Mouse (Mus musculus): Measurements from ENCODE around the gene Cyp17a1. TPM values are rescaled to one million over a fixed set of nuclear protein-coding genes. Genes with fewer than 3 reads are reported as not detected.

Cyp17a1 gene
- polyA plus RNA-seq, 1 experiment = not detected

DNA sequence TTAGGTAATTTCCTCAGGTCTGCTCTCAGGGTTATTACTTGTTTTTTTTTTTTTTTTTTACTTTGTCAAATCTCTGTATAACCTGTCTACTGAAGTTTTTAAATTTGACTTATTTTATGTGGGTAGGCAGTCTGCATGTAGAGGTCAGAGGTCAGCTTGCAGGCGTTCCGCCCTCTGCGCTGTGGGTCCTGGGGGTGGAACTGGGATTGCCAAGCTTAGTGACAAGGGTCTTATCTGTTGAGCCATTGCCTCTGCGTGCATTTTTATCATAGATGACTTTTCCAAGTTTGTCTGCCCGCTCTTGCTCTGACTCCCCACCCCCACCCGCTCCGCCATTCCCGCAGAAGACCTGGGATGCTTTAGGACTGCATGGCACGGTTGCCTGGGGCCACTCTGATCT, 37.2 kb downstream of the Cyp17a1 start:
- H3K4me1 ChIP-seq (ENCODE audit: control insufficient read depth, insufficient read depth, low read length) = no peaks in the 10 kb centered on the region; the same call in 1 of the 2 replicates
- TF ChIP-seq POLR2A (IDR thresholded peaks at IDR 0.05; ENCODE audit: borderline replicate concordance, control insufficient read depth, low read depth, low read length) (no peak), CTCF (IDR thresholded peaks at IDR 0.05; ENCODE audit: control insufficient read depth, insufficient read depth, low read length) (no peak)
- no peak overlapping the region for H3K4me3 ChIP-seq (replicated peaks; ENCODE audit: control insufficient read depth, low read depth, low read length)
- no peak overlapping the region for H3K27ac ChIP-seq (ENCODE audit: control insufficient read depth, insufficient read depth, low read depth, low read length, poor library complexity)
- 76% methylated on average over 9 of the region's 9 CpGs for WGBS

DNA sequence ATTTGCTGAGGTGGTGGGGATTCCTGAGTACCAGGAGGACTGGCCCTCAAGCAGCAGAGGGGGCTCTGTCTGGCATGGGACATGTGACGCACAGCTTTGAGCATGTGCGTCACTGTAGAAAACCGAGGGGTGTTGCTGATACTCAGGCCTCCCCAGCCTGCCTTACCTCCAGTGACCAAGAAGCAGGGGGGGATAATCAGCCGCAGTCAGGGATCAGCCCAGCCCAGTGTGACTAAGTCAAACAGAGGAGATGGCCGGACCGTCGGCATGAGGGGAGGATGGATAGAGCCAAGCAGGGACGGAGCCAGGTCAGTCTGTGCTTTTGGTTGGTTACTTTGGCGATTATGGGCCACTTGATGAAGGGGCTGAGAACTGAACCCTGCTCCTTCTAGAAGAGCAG, 41.3 kb downstream of the Cyp17a1 start:
- Histone ChIP-seq H3K4me3 (replicated peaks; ENCODE audit: control insufficient read depth, low read depth, low read length) (no peak overlapping the region), H3K27ac (ENCODE audit: control insufficient read depth, insufficient read depth, low read depth, low read length, poor library complexity) (no peak overlapping the region; the same call in 1 of the 2 replicates), H3K4me1 (ENCODE audit: control insufficient read depth, insufficient read depth, low read length) (no peaks in the 10 kb centered on the region; the same call in 1 of the 2 replicates)
- TF ChIP-seq CTCF (IDR thresholded peaks at IDR 0.05; ENCODE audit: control insufficient read depth, insufficient read depth, low read length) = no peak
- TF ChIP-seq POLR2A (IDR thresholded peaks at IDR 0.05; ENCODE audit: borderline replicate concordance, control insufficient read depth, low read depth, low read length) = no peak
- WGBS = 86% methylated on average over 9 of the region's 9 CpGs

DNA sequence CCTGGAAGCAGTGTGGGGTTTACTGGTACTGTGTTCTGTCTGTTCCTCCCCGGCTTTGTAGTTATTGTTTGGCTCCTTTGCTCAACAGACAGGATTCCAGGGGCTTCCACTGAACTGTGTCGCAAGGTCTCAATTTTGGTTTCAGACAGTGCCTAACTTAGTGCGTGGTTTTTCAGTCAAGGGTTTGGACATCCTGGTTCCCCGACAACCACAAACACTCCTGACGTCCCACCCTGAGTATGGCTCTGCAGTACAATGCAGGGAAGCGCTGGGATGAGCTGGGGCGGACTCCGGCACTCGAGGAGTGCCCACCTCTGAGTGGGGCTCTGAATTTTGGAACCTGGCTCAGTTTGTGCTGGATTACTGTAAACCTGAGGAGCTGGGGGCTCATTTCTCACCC, 43.2 kb downstream of the Cyp17a1 start:
- TF ChIP-seq POLR2A (IDR thresholded peaks at IDR 0.05; ENCODE audit: borderline replicate concordance, control insufficient read depth, low read depth, low read length) = no peak
- no peak overlapping the region for H3K27ac ChIP-seq (ENCODE audit: control insufficient read depth, insufficient read depth, low read depth, low read length, poor library complexity)
- H3K4me1 ChIP-seq (ENCODE audit: control insufficient read depth, insufficient read depth, low read length) = no peaks in the 10 kb centered on the region
- no peak overlapping the region for H3K4me3 ChIP-seq (replicated peaks; ENCODE audit: control insufficient read depth, low read depth, low read length)
- 52% methylated on average over 9 of the region's 9 CpGs for WGBS

DNA sequence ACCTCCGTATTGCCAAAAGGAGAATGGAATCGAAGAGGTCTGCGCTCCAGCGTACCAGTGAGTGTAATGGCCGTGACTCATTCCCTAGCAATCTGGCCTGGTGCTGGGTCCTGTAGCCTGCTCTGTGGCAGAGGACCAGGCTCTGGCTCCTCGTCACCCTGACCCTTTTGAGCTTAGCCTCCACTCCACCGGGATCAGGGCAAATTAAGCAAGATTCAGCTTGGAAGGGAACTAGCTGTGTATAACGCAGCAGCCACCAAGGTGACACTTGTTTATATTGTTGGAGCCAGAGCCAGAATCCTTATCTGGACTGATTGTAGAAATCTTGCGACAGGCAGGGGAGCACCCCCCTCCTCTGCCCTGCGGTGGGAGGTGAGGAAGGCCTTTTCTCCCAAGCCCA, 44.6 kb downstream of the Cyp17a1 start:
- 81% methylated on average over 10 of the region's 10 CpGs for WGBS
- Histone ChIP-seq H3K4me1 (ENCODE audit: control insufficient read depth, insufficient read depth, low read length) (no peaks in the 10 kb centered on the region), H3K27ac (ENCODE audit: control insufficient read depth, insufficient read depth, low read depth, low read length, poor library complexity) (no peak overlapping the region), H3K4me3 (replicated peaks; ENCODE audit: control insufficient read depth, low read depth, low read length) (no peak overlapping the region)
- TF ChIP-seq CTCF (IDR thresholded peaks at IDR 0.05; ENCODE audit: control insufficient read depth, insufficient read depth, low read length) = no peak
- no peak for TF ChIP-seq POLR2A (IDR thresholded peaks at IDR 0.05; ENCODE audit: borderline replicate concordance, control insufficient read depth, low read depth, low read length)

DNA sequence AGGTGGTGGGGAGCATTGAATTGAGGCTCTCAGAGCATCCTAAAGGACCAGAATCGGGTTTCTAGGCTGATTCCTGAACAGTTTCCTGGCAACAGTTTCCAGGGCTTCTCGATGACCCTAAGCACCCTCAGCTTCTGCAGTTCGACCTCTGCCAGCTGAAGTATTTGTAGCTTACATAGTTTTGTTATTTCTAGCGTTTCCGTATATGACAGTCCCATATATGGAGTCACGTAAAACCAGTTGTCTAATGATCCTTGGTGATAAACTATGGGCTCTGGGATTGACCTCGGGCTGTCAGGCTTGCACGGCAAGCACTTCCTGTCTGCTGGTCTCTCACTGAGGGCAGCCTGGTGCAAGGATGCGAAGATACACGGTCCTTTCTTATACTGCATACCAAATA, 47.5 kb downstream of the Cyp17a1 start:
- no peaks in the 10 kb centered on the region; the same call in 1 of the 2 replicates for H3K4me1 ChIP-seq (ENCODE audit: control insufficient read depth, insufficient read depth, low read length)
- TF ChIP-seq CTCF (IDR thresholded peaks at IDR 0.05; ENCODE audit: control insufficient read depth, insufficient read depth, low read length) (no peak), POLR2A (IDR thresholded peaks at IDR 0.05; ENCODE audit: borderline replicate concordance, control insufficient read depth, low read depth, low read length) (no peak)
- WGBS = 77% methylated on average over 10 of the region's 10 CpGs
- no peak overlapping the region for H3K4me3 ChIP-seq (replicated peaks; ENCODE audit: control insufficient read depth, low read depth, low read length)
- no peak overlapping the region for H3K27ac ChIP-seq (ENCODE audit: control insufficient read depth, insufficient read depth, low read depth, low read length, poor library complexity)

DNA sequence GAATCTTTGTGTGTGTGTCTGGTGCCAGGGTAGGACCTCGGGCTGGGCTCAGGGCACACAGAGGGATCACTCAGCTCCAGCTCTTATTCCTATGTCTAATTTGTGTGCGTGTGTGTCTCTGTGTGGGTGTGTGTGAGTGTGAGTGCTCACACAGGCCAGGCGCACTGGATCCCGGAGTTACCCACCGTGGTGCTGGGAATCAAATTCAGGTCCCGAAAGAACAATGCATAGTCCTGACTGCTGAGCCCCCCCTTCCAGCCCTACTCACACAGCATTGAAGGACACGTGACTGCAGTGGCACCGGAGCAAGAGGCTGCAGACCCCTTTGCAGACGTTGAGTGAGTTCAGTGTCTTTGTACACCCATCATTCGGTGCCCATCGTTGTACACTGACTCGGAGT, 48.0 kb downstream of the Cyp17a1 start:
- H3K4me1 ChIP-seq (ENCODE audit: control insufficient read depth, insufficient read depth, low read length) = no peaks in the 10 kb centered on the region; the same call in 1 of the 2 replicates

DNA sequence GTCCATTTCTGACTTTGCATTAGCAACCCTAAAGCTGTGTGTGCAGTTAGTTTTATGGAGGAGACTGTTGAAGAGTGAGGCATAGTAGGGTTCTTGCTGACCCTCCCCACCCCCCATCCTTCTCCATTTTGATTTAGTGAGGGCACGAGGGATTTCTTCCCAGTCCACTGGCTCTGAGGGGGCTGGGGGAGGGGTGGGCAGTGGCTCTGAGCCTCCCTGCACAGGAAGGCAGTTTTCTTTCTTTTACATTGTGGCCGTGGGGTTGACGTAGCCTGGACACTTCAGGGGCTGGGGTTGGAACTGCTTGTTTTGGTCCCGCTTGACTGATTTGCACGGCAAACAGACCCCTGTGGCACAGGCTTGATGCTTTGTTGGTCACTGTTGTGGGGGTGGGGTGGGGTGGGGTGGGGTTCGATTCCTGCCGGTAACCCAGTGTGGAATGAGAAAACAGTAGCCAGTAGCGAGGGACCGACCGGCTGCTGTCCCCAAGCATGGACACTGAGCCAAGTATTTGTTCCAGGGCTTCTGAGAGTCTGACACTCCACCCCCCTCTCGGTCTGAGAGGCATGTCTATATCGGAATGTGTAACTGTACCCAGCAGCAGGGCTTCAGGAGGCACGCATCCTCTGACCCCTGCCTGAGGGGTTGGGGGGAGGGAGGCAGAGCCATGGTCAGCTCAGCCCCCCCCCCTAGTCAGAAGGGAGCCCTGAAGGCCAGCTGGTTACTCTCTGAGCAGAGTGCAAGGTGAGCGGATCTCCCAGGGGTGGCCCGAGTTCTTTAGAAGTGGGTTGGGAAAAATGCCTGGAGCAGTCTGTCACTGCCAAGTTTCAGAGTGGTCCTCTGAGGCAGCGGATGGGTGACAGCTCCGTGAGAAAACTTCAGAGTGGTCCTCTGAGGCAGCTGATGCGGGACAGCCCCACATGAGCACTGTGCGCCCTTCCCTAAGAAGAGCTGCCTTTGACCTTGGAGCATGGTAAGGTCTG, 48.9 kb downstream of the Cyp17a1 start:
- Histone ChIP-seq H3K4me3 (replicated peaks; ENCODE audit: control insufficient read depth, low read depth, low read length) (no peak overlapping the region), H3K4me1 (ENCODE audit: control insufficient read depth, insufficient read depth, low read length) (peaks cover 1% of the 10 kb centered on the region), H3K27ac (ENCODE audit: control insufficient read depth, insufficient read depth, low read depth, low read length, poor library complexity) (no peak overlapping the region)
- 85% methylated on average over 19 of the region's 19 CpGs for WGBS
- no peak for TF ChIP-seq CTCF (IDR thresholded peaks at IDR 0.05; ENCODE audit: control insufficient read depth, insufficient read depth, low read length)
- no peak for TF ChIP-seq POLR2A (IDR thresholded peaks at IDR 0.05; ENCODE audit: borderline replicate concordance, control insufficient read depth, low read depth, low read length)

More for the DNA sequence above, 48.0 kb downstream of the Cyp17a1 start:
- no peak overlapping the region for H3K27ac ChIP-seq (ENCODE audit: control insufficient read depth, insufficient read depth, low read depth, low read length, poor library complexity)
- no peak for TF ChIP-seq POLR2A (IDR thresholded peaks at IDR 0.05; ENCODE audit: borderline replicate concordance, control insufficient read depth, low read depth, low read length)
- no peak for TF ChIP-seq CTCF (IDR thresholded peaks at IDR 0.05; ENCODE audit: control insufficient read depth, insufficient read depth, low read length)
- 91% methylated on average over 12 of the region's 12 CpGs for WGBS
- H3K4me3 ChIP-seq (replicated peaks; ENCODE audit: control insufficient read depth, low read depth, low read length) = no peak overlapping the region

DNA sequence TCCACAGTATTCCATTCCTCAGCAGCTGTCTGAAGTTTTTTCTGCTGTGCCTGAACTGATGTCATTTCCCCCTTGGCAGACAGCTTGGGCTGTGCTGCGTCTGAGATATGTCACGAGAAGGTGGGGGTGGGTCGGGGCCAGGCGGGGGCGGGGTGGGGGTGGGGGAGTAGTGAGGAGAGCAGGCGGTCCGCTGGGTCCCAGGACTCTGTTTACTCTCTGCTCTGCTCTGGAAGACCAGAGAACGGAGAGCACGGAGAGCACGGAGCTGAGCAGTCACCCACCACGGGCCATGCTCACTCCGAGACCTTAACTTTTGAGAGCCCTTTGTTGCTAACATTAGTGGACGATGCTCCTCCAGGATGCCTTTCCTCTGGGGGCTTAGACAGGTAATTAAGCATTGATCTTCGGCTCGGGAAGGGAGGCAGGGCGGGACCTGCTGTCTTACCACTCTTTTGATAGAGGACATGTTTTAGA, 49.7 kb downstream of the Cyp17a1 start:
- 68% methylated on average over 16 of the region's 16 CpGs for WGBS
- TF ChIP-seq CTCF (IDR thresholded peaks at IDR 0.05; ENCODE audit: control insufficient read depth, insufficient read depth, low read length) = no peak
- TF ChIP-seq POLR2A (IDR thresholded peaks at IDR 0.05; ENCODE audit: borderline replicate concordance, control insufficient read depth, low read depth, low read length) = no peak
- peaks cover 5% of the 10 kb centered on the region for H3K4me1 ChIP-seq (ENCODE audit: control insufficient read depth, insufficient read depth, low read length)
- H3K4me3 ChIP-seq (replicated peaks; ENCODE audit: control insufficient read depth, low read depth, low read length) = no peak overlapping the region
- H3K27ac ChIP-seq (ENCODE audit: control insufficient read depth, insufficient read depth, low read depth, low read length, poor library complexity) = no peak overlapping the region
